Mouse (Mus musculus): ENCODE data around the gene Spata3. TPM values are rescaled to one million over a fixed set of nuclear protein-coding genes. Genes with fewer than 3 reads are reported as not detected.

The Spata3 gene
- polyA plus RNA-seq, 1 experiment from 2014 or later: 0.13 TPM

DNA sequence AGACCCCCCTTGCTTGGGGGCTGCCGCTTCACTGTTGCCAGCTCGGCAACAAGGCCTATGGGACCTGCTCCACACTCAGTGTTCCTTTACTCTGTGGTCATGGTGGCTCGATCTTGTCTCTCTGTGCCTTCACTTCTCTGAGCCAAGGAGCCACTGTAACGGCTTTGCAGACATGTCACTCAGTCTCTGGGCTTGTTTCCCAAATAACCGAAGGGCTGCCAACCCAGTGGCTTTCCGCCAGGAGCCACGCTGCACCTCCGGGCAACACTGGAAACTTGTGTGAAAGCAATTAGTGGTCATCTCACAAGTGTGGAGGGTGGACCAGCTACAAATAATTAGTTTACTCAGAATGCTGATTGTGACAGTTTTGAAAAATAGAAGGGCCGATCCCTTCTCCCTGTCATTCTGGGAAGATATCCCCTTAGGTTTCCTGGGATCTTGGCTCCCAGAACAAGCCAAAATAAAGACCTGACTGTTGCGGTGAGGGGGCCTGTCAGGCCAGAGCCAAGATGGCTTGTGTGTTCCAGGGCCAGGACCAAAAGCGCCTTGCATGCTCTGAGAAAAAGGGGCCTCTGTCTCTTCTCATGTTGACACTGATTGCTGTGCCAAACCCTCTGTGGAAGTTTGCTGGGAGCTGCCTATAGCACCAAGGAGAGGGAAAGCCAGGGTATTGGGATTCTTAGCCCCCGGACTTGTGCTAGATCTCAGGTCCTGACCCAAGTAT lies 36.7 kb downstream of the Spata3 start:
- Histone ChIP-seq H3K4me3 (replicated peaks) (no peak overlapping the region), H3K4me1 (replicated peaks) (no peaks in the 10 kb centered on the region; the same call in none of the 2 replicates), H3K4me2 (no peak overlapping the region), H3K9me3 (replicated peaks) (no peaks in the 10 kb centered on the region), H3K27me3 (peaks cover 9% of the 10 kb centered on the region), H3K36me3 (peaks cover 4% of the 10 kb centered on the region), H3K27ac (no peak overlapping the region), H3K9ac (no peak overlapping the region)
- ATAC-seq (ENCODE audit: low read depth) (no peak), DNase-seq (no peak)
- WGBS (ENCODE audit: insufficient replicate concordance): 74% methylated on average over 12 of the region's 12 CpGs

DNA sequence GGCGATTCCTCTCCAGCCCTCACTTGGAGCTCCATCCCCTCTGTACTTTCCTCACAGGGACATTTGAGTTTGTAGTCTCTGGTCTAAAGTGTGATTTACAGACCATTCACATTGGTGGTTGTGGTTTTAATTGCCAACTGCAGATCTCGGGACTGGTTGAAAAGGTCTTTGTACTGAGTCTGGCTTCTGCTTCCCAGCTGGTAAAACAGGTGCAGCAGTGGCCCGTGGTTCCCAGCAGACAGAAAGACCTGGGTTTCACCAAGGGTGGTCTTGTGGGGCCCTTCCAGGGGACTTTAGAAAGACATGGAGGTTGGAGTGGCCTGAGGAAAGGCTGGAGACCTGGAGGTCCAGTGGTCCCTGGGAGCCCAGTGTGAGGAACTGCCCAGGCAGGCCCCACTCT lies 38.3 kb downstream of the Spata3 start:
- no peak overlapping the region for H3K4me2 ChIP-seq
- no peak for ATAC-seq (ENCODE audit: low read depth)
- H3K9me3 ChIP-seq (replicated peaks): no peaks in the 10 kb centered on the region
- peak overlapping the region; percentile 73 for H3K27ac ChIP-seq
- H3K4me1 ChIP-seq (replicated peaks): peaks cover 11% of the 10 kb centered on the region
- WGBS (ENCODE audit: insufficient replicate concordance): 40% methylated on average over 3 of the region's 3 CpGs
- no peak overlapping the region for H3K4me3 ChIP-seq (replicated peaks)
- H3K9ac ChIP-seq: no peak overlapping the region
- H3K36me3 ChIP-seq: no peaks in the 10 kb centered on the region; the same call in 1 of the 2 replicates
- H3K27me3 ChIP-seq: no peaks in the 10 kb centered on the region
- no peak for DNase-seq

- ATAC-seq (ENCODE audit: low read depth) (peak; percentile 75), DNase-seq (no peak)
- no peak overlapping the region for H3K9ac ChIP-seq
- H3K4me3 ChIP-seq (replicated peaks): no peak overlapping the region
- H3K36me3 ChIP-seq: no peaks in the 10 kb centered on the region; the same call in 1 of the 2 replicates
- 63% methylated on average over 4 of the region's 4 CpGs for WGBS (ENCODE audit: insufficient replicate concordance)
- no peaks in the 10 kb centered on the region for H3K27me3 ChIP-seq
- H3K9me3 ChIP-seq (replicated peaks): no peaks in the 10 kb centered on the region
- H3K4me2 ChIP-seq: no peak overlapping the region
- H3K27ac ChIP-seq: peak overlapping the region; percentile 80
- peaks cover 16% of the 10 kb centered on the region for H3K4me1 ChIP-seq (replicated peaks)
Observed at GRCm38 (mm10) chr1:86056284-86056683, 39.7 kb downstream of the Spata3 start.

DNA sequence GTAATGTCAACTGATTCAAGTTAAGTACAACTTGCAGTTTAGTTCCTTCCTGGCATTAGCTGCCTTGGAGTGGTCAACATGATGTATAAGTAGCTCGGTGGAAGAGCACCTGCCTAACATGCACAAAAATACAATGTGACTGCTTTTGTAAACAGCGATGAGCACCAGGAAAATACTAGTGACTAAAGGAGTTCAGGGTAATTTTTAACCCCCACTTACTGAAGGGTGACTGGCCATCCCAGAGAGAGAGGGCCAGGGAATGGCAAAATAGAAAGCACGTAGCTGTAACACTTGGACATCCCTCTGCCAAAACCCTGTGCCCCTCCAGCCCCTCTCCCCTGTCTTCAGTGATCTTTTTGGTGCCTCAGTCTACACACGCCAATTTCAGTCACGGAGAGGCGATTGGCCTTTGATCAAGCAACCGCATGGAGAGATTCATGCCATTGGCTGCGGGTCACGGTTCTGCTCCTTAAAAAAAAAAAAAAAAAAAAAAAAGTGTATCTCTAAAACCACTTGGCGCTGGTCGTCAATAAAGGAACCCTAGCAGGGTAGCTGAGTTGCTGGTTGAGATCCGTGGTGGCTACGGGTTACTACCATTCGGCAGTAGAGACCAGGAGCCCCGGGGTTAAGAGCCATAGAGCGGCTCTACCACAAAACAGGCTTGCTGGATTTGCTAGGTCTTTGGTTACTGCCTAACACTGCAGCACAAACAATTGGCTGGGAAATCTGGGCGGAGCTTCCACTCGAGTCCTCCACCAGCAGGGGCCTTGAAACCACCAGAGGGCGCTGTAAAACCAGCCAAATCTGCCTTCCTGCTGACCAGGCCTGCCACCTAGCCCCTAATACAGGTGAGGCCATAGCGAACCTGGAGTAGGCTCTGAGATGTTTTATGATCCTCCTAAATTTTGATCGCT lies 42.5 kb downstream of the Spata3 start:
- peak overlapping the region; percentile 44 for H3K4me3 ChIP-seq (replicated peaks)
- peak overlapping the region; percentile 59 for H3K9ac ChIP-seq
- H3K4me2 ChIP-seq: peak overlapping the region; percentile 68
- peak overlapping the region; percentile 14 for H3K27ac ChIP-seq
- no peaks in the 10 kb centered on the region for H3K9me3 ChIP-seq (replicated peaks)
- DNase-seq (peak; percentile 88), ATAC-seq (ENCODE audit: low read depth) (peak; percentile 74)
- H3K4me1 ChIP-seq (replicated peaks): peaks cover 23% of the 10 kb centered on the region
- no peaks in the 10 kb centered on the region for H3K36me3 ChIP-seq
- no peaks in the 10 kb centered on the region for H3K27me3 ChIP-seq
- WGBS (ENCODE audit: insufficient replicate concordance): 9% methylated on average over 21 of the region's 21 CpGs

DNA sequence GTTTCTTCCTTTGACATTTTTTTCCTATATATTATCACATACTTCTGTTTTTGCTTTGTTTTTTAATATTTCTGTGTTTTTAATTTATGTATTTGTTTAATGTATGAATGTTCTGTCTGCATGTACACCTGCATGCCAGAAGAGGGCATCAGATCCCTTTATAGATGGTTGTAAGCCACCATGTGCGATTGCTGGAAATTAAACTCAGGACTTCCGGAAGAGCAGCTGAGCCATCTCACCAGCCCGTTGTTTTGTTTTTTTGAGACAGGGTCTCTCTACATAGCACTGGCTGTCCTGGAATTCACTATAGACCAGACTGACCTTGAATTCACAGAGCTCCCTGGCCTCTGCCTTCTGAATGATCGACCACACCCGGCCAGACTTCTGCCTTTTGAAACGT lies 45.9 kb downstream of the Spata3 start:
- Histone ChIP-seq H3K4me2 (no peak overlapping the region), H3K4me1 (replicated peaks) (peaks cover 44% of the 10 kb centered on the region), H3K27ac (no peak overlapping the region), H3K4me3 (replicated peaks) (no peak overlapping the region), H3K36me3 (peaks cover 12% of the 10 kb centered on the region), H3K9me3 (replicated peaks) (no peaks in the 10 kb centered on the region), H3K9ac (no peak overlapping the region), H3K27me3 (no peaks in the 10 kb centered on the region)
- ATAC-seq (ENCODE audit: low read depth) (no peak), DNase-seq (no peak)
- WGBS (ENCODE audit: insufficient replicate concordance): 70% methylated on average over 6 of the region's 6 CpGs

DNA sequence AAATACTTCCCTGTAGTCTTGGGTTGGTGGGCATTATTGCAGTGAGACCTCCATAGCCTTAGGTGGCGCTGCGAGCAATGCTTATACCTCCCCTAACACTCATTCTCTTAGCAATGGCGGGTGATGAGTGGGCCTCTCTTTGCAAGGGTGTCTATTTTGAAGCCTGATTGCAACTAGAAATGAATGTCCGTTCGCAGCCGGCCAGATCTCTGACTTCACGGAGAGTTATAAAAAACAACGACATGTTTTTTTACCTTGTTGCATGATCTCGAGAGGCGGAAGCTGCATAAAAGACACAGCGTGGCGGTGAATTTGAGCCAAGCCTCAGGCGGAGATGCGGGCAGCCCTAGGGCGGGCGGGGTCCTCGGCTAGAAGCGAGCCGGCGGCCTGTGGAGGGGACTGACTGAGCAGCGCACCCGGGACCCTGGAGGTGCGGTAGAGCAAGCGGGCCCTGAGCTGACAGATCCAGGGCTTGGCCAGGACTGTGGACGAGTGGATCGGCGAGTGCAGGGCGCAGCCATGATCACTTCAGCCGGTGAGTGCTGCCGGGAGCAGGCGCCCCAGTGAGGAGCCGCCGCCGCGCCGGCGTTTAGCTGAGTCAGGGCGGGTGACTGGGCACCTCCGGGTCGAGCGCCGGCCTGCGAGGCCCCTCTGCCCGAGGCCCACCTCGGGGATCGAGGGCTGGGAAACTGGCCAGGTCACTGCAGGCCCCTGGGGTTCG lies 47.8 kb downstream of the Spata3 start, which contains the start of gene Psmd1:
TSS of gene Psmd1 (plus strand) at position 117 of the 721 bp plus-strand sequence.
- Histone ChIP-seq H3K4me3 (replicated peaks) (peak within 1 kb of the TSS; percentile 99), H3K36me3 (peaks cover 18% of the 10 kb centered on the region), H3K9me3 (replicated peaks) (no peaks in the 10 kb centered on the region), H3K4me2 (peak within 1 kb of the TSS; percentile 92), H3K27me3 (no peaks in the 10 kb centered on the region), H3K4me1 (replicated peaks) (peaks cover 50% of the 10 kb centered on the region), H3K27ac (peak within 1 kb of the TSS; percentile 87), H3K9ac (peak within 1 kb of the TSS; percentile 99)
- DNase-seq (peak; percentile 84), ATAC-seq (ENCODE audit: low read depth) (peak; percentile 89)
- under 1% methylated on average over 47 of the region's 47 CpGs for WGBS (ENCODE audit: insufficient replicate concordance)

- ATAC-seq (ENCODE audit: low read depth) (no peak), DNase-seq (no peak)
- 90% methylated on average over 2 of the region's 2 CpGs for WGBS (ENCODE audit: insufficient replicate concordance)
- H3K4me3 ChIP-seq (replicated peaks): no peak overlapping the region
- H3K4me1 ChIP-seq (replicated peaks): no peaks in the 10 kb centered on the region
- peaks cover 82% of the 10 kb centered on the region for H3K36me3 ChIP-seq
- no peak overlapping the region for H3K9ac ChIP-seq
- no peaks in the 10 kb centered on the region for H3K27me3 ChIP-seq
- no peaks in the 10 kb centered on the region for H3K9me3 ChIP-seq (replicated peaks)
- no peak overlapping the region for H3K27ac ChIP-seq
- no peak overlapping the region for H3K4me2 ChIP-seq
Observed at GRCm38 (mm10) chr1:86076565-86076964, 59.9 kb downstream of the Spata3 start.

Other genes starting within 250 kb of the Spata3 start
- 2.6 and 2.7 TPM in 2 replicates for gene A630001G21Rik, start 238.2 kb upstream of the Spata3 start, polyA plus RNA-seq (2015; fragmentation: Nextera tagmentation; extraction: Ambion mirVana)
- gene Cab39, start 223.4 kb upstream of the Spata3 start, polyA plus RNA-seq (2015; fragmentation: Nextera tagmentation; extraction: Ambion mirVana): 11.4 and 13.4 TPM in 2 replicates
- 38.3 and 39.7 TPM in 2 replicates for gene Itm2c, start 122.5 kb upstream of the Spata3 start, polyA plus RNA-seq (2015; fragmentation: Nextera tagmentation; extraction: Ambion mirVana)
- gene 4933407L21Rik, start 88.3 kb upstream of the Spata3 start, polyA plus RNA-seq (2015; fragmentation: Nextera tagmentation; extraction: Ambion mirVana): not detected in 2 replicates
- gene Gpr55, start 55.8 kb upstream of the Spata3 start, polyA plus RNA-seq (2015; fragmentation: Nextera tagmentation; extraction: Ambion mirVana): 0.05 TPM in 2 replicates
- 16.0 and 17.4 TPM in 2 replicates for gene 2810459M11Rik, start 29.0 kb downstream of the Spata3 start, polyA plus RNA-seq (2015; fragmentation: Nextera tagmentation; extraction: Ambion mirVana)
- 134 and 155 TPM in 2 replicates for gene Psmd1, start 47.6 kb downstream of the Spata3 start, polyA plus RNA-seq (2015; fragmentation: Nextera tagmentation; extraction: Ambion mirVana)
- gene Htr2b, start 95.2 kb downstream of the Spata3 start, polyA plus RNA-seq (2015; fragmentation: Nextera tagmentation; extraction: Ambion mirVana): 0.20 TPM in 1 of 2 replicates, not detected in the other
- gene Gm21972, start 116.8 kb downstream of the Spata3 start, polyA plus RNA-seq (2015; fragmentation: Nextera tagmentation; extraction: Ambion mirVana): 0.15 and 0.45 TPM in 2 replicates
- 11.7 and 12.8 TPM in 2 replicates for gene Armc9, start 138.0 kb downstream of the Spata3 start, polyA plus RNA-seq (2015; fragmentation: Nextera tagmentation; extraction: Ambion mirVana)

All from liver, embryonic 13.5 days (tissue).